Mouse (Mus musculus) heart, adult 10 weeks (tissue): ENCODE data around the gene Gm7298. TPM values are rescaled to one million over a fixed set of nuclear protein-coding genes. Genes with fewer than 3 reads are reported as not detected.

Source experiments
- polyA plus RNA-seq: library from polyadenylated mRNA; stranded (reverse); fragments of 350-450 nt; fragmentation: Illumina TruSeq; extraction: RNeasy Lipid Tissue Mini Kit (QIAGEN cat#74804); gene quantifications from one replicate; pipeline ENCODE4 v1.2.3, GENCODE M21; 2014; ENCODE audit warnings: low read depth, low replicate concordance

Gm7298 gene
- polyA plus RNA-seq: not detected

DNA sequence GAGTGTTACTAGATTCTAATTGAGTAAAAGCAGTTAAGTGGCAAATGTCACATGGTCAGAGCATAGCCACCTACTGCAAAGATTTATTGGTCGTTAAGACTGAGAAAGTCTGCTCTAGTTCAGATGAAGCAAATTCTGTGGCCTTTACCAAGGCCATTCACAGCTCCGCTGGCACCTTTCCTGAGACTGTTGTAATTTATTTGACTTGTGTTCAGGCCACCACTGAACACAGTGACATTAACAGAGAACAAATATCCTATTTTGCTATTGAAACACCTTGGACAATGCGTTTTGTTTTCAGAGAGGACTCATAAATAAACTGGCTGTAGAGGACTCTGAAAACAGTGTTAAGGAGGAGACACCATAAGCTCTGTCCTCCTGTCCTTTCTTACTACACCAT, at the start of gene Gm7298:
Gene Gm7298, plus strand, starts transcription at position 301 of the 400 bp plus-strand sequence.

DNA sequence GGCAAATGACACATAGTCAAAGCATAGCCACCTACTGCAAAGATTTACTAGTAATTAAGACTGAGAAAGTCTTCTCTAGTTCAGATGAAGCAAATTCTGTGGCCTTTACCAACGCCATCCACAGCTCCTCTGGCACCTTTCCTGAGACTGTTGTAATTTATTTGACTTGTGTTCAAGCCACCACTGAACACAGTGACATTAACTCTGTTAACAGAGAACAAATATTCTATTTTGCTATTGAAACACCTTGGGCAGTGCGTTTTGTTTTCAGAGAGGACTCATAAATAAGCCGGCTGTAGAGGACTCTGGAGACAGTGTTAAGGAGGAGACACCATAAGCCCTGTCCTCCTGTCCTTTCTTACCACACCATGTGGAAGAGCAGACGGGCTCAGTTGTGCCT, 105.5 kb downstream of the Gm7298 start, which contains the start of gene Mug1:
Gene Mug1, plus strand, starts transcription at position 271 of the 400 bp plus-strand sequence.

Other genes with a start within 250 kb of the Gm7298 start
- gene A2m, start 97.6 kb upstream of the Gm7298 start, polyA plus RNA-seq: 0.63 TPM
- gene Mug1, start 105.6 kb downstream of the Gm7298 start, polyA plus RNA-seq: 1.5 TPM